Mouse (Mus musculus) common myeloid progenitor, adult 5-6 weeks (primary cell): ENCODE results near the gene Gm3002. TPM values are rescaled to one million over a fixed set of nuclear protein-coding genes. Genes with fewer than 3 reads are reported as not detected.
"Not testable (repeated sequence)": the region's sequence is repeated elsewhere in the genome, so short reads cannot be mapped to it uniquely, and the experiment has no call there.

Source experiments
- ATAC-seq: replicated peaks from 2 replicates; pipeline ENCODE4 v1.8.0; 2016; ENCODE audit warnings: low read depth, mild to moderate bottlenecking, moderate TSS enrichment, inconsistent platforms; ENCODE audit not compliant: poor library complexity, severe bottlenecking
- total RNA-seq: library from RNA; stranded (forward); fragments of 200-1000, 187-1606 nt; gene quantifications from 2 replicates; pipeline ENCODE4 v1.2.3, GENCODE M21; 2017

Gene Gm3002
- not detected in 2 replicates for total RNA-seq

DNA sequence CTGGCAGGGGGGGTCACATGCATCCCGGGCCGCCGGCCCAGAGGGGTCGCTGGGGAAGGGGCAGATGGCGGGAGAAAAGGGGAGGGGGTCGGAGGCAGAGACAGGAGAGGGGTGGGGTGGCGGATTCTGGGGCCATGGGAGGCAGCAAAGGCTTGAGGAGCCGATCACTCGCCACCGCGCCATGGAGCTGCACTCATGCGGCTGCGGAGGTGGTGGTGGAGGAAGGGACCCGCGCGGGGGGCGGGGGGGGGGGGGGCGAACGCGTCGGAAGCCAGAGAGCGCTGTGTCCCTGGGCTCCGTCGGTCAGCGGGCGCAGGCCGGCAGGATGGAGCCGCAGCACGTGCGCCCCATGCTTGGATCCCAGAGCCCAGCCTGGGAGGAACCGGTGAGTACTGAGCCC is at the start of gene Gm3002:
Gene Gm3002, plus strand, starts transcription at position 301 of the 400 bp plus-strand sequence.
- ATAC-seq = not testable (repeated sequence)

DNA sequence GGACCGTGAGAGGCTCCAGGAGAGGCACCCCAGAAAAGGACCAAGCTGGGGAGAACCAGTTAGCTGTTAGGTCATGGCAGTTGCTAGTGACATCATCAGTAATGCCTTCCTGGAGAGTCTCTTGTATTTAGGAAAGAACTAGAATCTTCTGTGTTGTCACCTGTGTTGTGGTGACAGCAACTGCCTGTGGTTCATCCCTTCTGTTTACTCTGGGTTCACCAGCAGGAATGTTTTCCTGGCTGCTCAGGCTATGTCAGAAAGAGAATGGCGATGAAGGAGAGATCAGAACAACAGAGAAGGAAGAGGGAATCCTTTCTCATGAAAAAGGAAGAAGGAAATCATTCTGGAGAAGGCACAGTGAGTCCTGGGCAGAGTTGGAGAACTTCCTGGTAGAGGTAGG is 36.1 kb downstream of the Gm3002 start, which contains the start of gene Gm3033:
Gene Gm3033, plus strand, starts transcription at position 301 of the 400 bp plus-strand sequence.
- ATAC-seq = not testable (repeated sequence)

DNA sequence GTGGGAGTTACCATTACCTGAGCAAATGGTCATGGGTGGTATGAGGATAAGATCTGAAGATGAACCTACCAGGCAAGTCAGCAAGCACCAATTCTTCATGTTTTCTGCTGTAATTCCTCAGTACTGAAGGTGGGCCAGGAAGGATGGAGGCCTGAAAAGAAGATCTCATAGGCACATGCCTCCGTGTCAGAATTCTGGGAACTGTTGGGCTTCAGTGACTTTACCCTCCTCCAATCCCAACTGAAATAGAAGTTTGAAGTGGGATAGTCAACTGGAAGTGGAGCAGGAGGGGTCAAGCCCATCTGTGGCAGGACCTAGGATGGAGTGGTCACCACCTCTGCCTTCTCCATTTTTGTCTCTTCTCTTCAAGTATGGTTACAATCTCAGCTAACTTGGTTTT is 74.0 kb downstream of the Gm3002 start, which contains the start of gene Gm2916:
Gene Gm2916, plus strand, starts transcription at position 301 of the 400 bp plus-strand sequence.
- ATAC-seq = not testable (repeated sequence)

DNA sequence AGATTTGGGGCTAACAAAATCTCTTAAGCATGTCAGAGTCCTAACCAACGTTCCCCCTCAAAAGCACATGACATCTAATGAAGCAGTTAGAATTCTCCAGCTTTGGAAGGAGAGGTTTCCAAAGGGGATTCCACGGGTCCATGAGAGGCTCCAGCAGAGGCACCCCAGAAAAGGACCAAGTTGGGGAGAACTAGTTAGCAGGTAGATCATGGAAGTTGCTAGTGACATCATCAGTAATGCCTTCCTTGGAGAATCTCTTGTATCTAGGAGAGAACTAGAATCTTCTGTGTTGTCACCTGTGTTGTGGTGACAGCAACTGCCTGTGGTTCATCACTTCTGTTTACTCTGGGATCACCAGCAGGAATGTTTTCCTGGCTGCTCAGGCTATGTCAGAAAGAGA is 121.6 kb downstream of the Gm3002 start, which contains the start of gene Gm3029:
Gene Gm3029, plus strand, starts transcription at position 301 of the 400 bp plus-strand sequence.
- ATAC-seq = not testable (repeated sequence)

DNA sequence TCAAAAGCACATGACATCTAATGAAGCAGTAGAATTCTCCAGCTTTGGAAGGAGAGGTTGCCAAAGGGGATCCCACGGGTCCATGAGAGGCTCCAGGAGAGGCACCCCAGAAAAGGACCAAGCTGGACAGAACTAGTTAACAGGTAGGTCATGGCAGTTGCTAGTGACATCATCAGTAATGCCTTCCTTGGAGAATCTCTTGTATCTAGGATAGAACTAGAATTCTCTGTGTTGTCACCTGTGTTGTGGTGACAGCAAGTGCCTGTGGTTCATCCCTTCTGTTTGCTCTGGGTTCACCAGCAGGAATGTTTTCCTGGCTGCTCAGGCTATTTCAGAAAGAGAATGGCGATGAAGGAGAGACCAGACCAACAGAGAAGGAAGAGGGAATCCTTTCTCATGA is 153.4 kb downstream of the Gm3002 start, which contains the start of gene Gm3095:
Gene Gm3095, plus strand, starts transcription at position 301 of the 400 bp plus-strand sequence.
- not testable (repeated sequence) for ATAC-seq

DNA sequence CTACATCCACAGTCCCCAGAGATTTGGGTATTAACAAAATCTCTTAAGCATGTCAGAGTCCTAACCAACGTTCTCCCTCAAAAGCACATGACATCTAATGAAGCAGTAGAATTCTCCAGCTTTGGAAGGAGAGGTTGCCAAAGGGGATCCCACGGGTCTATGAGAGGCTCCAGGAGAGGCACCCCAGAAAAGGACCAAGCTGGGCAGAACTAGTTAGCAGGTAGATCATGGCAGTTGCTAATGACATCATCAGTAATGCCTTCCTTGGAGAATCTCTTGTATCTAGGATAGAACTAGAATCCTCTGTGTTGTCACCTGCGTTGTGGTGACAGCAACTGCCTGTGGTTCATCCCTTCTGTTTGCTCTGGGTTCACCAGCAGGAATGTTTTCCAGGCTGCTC is 188.2 kb downstream of the Gm3002 start, which contains the start of gene Gm3099:
Gene Gm3099, plus strand, starts transcription at position 301 of the 400 bp plus-strand sequence.
- ATAC-seq = not testable (repeated sequence)

Other genes with a start within 250 kb of the Gm3002 start
- not detected in 2 replicates for gene Gm3012, start 175.6 kb upstream of the Gm3002 start, total RNA-seq
- gene Gm3020, start 158.0 kb upstream of the Gm3002 start, total RNA-seq = 0.29 TPM in 1 of 2 replicates, not detected in the other
- not detected in 2 replicates for gene Gm3043, start 121.3 kb upstream of the Gm3002 start, total RNA-seq
- not detected in 2 replicates for gene Gm3033, start 36.2 kb downstream of the Gm3002 start, total RNA-seq
- gene Gm2916, start 74.1 kb downstream of the Gm3002 start, total RNA-seq = not detected in 2 replicates
- not detected in 2 replicates for gene Gm3029, start 121.7 kb downstream of the Gm3002 start, total RNA-seq
- gene Gm3095, start 153.5 kb downstream of the Gm3002 start, total RNA-seq = not detected in 2 replicates
- not detected in 2 replicates for gene Gm3099, start 188.3 kb downstream of the Gm3002 start, total RNA-seq
- gene Gm5796, start 213.9 kb downstream of the Gm3002 start, total RNA-seq = not detected in 2 replicates